Comparison of ENCODE assay signal across 7 mouse cellular contexts in the genomic region with DNA sequence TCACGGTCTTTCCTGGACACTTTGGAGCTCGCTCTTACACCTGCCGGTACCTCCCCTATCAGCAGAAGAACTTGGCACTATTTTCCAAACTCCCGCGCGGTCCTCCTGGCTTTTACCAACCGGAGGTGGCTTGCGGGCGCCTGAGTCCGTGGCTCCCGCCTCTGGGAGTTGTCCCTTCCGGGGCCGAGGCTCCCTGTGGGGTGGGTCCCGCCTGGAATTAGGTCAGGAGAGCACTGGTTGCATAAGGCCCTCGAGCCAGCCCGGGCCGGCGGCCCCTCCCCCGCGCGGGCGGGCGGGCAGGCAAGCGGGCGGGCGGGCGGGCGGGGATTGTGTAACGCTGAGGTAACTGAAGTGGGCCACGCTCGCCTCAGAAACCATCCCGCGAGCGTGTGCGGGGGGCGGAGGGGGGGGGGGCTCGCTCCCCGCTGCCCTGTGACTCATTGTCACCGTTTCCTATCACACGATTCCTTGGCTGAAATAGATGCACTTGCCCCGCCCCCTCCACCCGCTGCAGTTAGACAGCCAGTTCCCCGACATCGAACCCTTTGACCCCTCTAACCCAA. TPM values are rescaled to one million over a fixed set of nuclear protein-coding genes. Genes with fewer than 3 reads are reported as not detected.
DNase-seq lines count a peak whose midpoint lies in the region; ATAC-seq and TF ChIP-seq lines count a peak whose summit lies in the region.

No protein-coding gene starts in this region.

- 19% methylated on average over 34 of the region's 44 CpGs for WGBS in liver, embryonic 11.5 days
- 21% methylated on average over 38 of the region's 44 CpGs for WGBS in midbrain, postnatal 0 days

- peak overlapping the region; percentile 65 for H3K4me2 ChIP-seq in liver, embryonic 11.5 days
- peak overlapping the region; percentile 88 for H3K4me2 ChIP-seq in midbrain, postnatal 0 days (ENCODE audit: low read depth, low read length, poor library complexity, severe bottlenecking)

- peaks cover 47% of the 10 kb centered on the region for H3K27me3 ChIP-seq in liver, embryonic 11.5 days (replicated peaks; ENCODE audit: control insufficient read depth, insufficient read depth, low read length)
- no peaks in the 10 kb centered on the region for H3K27me3 ChIP-seq in midbrain, postnatal 0 days (ENCODE audit: insufficient read depth, low read length)
- no peaks in the 10 kb centered on the region for H3K27me3 ChIP-seq in testis, adult 2 months (ENCODE audit: control insufficient read depth, insufficient read depth, low read length)

- no peak for TF ChIP-seq CTCF in cortical plate, adult 2 months (IDR thresholded peaks at IDR 0.05; ENCODE audit: extremely low read depth, insufficient read depth, low read length)
- TF ChIP-seq CTCF in midbrain, postnatal 0 days (IDR thresholded peaks at IDR 0.05), result no peak
- no peak for TF ChIP-seq CTCF in testis, adult 2 months (IDR thresholded peaks at IDR 0.05; ENCODE audit: control insufficient read depth, insufficient read depth, insufficient replicate concordance, low read depth, low read length)

- H3K4me1 ChIP-seq in cortical plate, adult 2 months (ENCODE audit: control insufficient read depth, insufficient read depth, low read length), result no peaks in the 10 kb centered on the region
- H3K4me1 ChIP-seq in liver, embryonic 11.5 days (replicated peaks; ENCODE audit: control insufficient read depth, insufficient read depth, low read length), result no peaks in the 10 kb centered on the region
- no peaks in the 10 kb centered on the region for H3K4me1 ChIP-seq in midbrain, postnatal 0 days (ENCODE audit: insufficient read depth, low read length)
- peaks cover 11% of the 10 kb centered on the region for H3K4me1 ChIP-seq in testis, adult 2 months (ENCODE audit: control insufficient read depth, insufficient read depth, low read length)

- peak overlapping the region; percentile 64 for H3K4me3 ChIP-seq in cortical plate, adult 2 months (ENCODE audit: insufficient read depth, low read length)
- peak overlapping the region; percentile 42 for H3K4me3 ChIP-seq in liver, embryonic 11.5 days (ENCODE audit: low read depth, low read length)
- H3K4me3 ChIP-seq in midbrain, postnatal 0 days (ENCODE audit: low read depth, low read length), result peak overlapping the region; percentile 45
- H3K4me3 ChIP-seq in testis, adult 2 months (ENCODE audit: control insufficient read depth, low read depth, low read length), result peak overlapping the region; percentile 59

- no peak overlapping the region for H3K9ac ChIP-seq in liver, embryonic 11.5 days (ENCODE audit: low read depth, low read length)
- no peak overlapping the region; the same call in 1 of the 2 replicates for H3K9ac ChIP-seq in midbrain, postnatal 0 days (replicated peaks; ENCODE audit: low read length, poor library complexity, severe bottlenecking)

- no peaks in the 10 kb centered on the region for H3K36me3 ChIP-seq in liver, embryonic 11.5 days (ENCODE audit: control insufficient read depth, insufficient read depth, low read length)
- H3K36me3 ChIP-seq in midbrain, postnatal 0 days (ENCODE audit: insufficient read depth, low read length), result no peaks in the 10 kb centered on the region
- no peaks in the 10 kb centered on the region for H3K36me3 ChIP-seq in testis, adult 2 months (ENCODE audit: control insufficient read depth, insufficient read depth, low read length)

- no peak overlapping the region for H3K27ac ChIP-seq in cortical plate, adult 2 months (ENCODE audit: insufficient read depth, low read length)
- H3K27ac ChIP-seq in liver, embryonic 11.5 days (ENCODE audit: low read depth, low read length), result no peak overlapping the region
- no peak overlapping the region for H3K27ac ChIP-seq in midbrain, postnatal 0 days (ENCODE audit: low read depth, low read length)
- H3K27ac ChIP-seq in testis, adult 2 months (ENCODE audit: control insufficient read depth, insufficient read depth, low read depth, low read length), result peak overlapping the region; percentile 85

- peak; percentile 62 for ATAC-seq in liver, embryonic 11.5 days (replicated peaks; ENCODE audit: low FRiP score)
- peak; percentile 50 for ATAC-seq in midbrain, postnatal 0 days (ENCODE audit: low FRiP score)

- no peaks in the 10 kb centered on the region for H3K9me3 ChIP-seq in liver, embryonic 11.5 days (ENCODE audit: control insufficient read depth, low read length)
- no peaks in the 10 kb centered on the region for H3K9me3 ChIP-seq in midbrain, postnatal 0 days (ENCODE audit: low read length)

- peak; percentile 77 for DNase-seq in adrenal gland, postnatal 14 days
- peak; percentile 37 for DNase-seq in heart, adult 8-10 months (ENCODE audit: low spot score)
- peak; percentile 80 for DNase-seq in kidney, adult 18-20 months
- peak; percentile 38 for DNase-seq in liver, embryonic 11.5 days (ENCODE audit: low spot score)
- DNase-seq in midbrain, postnatal 0 days (ENCODE audit: low spot score), result peak; percentile 1

- no peak for TF ChIP-seq POLR2A in cortical plate, adult 2 months (IDR thresholded peaks at IDR 0.05; ENCODE audit: extremely low read depth, insufficient read depth, low read length)
- no peak for TF ChIP-seq POLR2A in testis, adult 2 months (IDR thresholded peaks at IDR 0.05; ENCODE audit: control insufficient read depth, low read depth, low read length)

RNA-seq across cellular contexts. Expression of gene Lonrf3, which starts 1.8 kb away (rescaled TPM):
- 5.5 and 6.7 TPM in 2 replicates for total RNA-seq in adrenal gland, postnatal 14 days (2021)
- polyA plus RNA-seq in cortical plate, adult 2 months (2012; rRNA removed), result 4.1 TPM in 2 replicates
- total RNA-seq in heart, adult 8-10 months (2022), result 1 to 10 TPM in 2 of 4 experiments, under 1 TPM in 2; 0.66 to 1.5 (median 1.0) TPM
- 0.69 and 0.90 TPM in 2 replicates for polyA plus RNA-seq in liver, embryonic 11.5 days (2014; fragmentation: Nextera tagmentation; extraction: Ambion mirVana)
- total RNA-seq in midbrain, postnatal 0 days (2014; rRNA removed), result 7.1 and 7.6 TPM in 2 replicates
- 0.49 and 0.61 TPM in 2 replicates for polyA plus RNA-seq in midbrain, postnatal 0 days (2015; fragmentation: Nextera tagmentation; extraction: Ambion mirVana)
- 7.7 and 10.4 TPM in 2 replicates for polyA plus RNA-seq in testis, adult 2 months (2012; rRNA removed)

Comparison
In these comparisons a context has a peak if more than half of its experiments do, and no peak if none do; other contexts are left out.
1. DNase-seq: peak in every context shown above with its lines; median percentile 80 in kidney, adult 18-20 months; 77 in adrenal gland, postnatal 14 days; 38 in liver, embryonic 11.5 days; 37 in heart, adult 8-10 months; 1 in midbrain, postnatal 0 days.